Mouse (Mus musculus): ENCODE results near the gene Gna14. TPM values are rescaled to one million over a fixed set of nuclear protein-coding genes. Genes with fewer than 3 reads are reported as not detected.

Gene Gna14
- total and polyA plus RNA-seq, 3 experiments: not detected

GRCm38 (mm10) chr19:16623154-16623553, 187.6 kb downstream of the Gna14 start (continued):
- TF ChIP-seq POLR2AphosphoS5 (IDR thresholded peaks at IDR 0.05; ENCODE audit: borderline replicate concordance, low read depth, low read length) (no peak), E2F4 (IDR thresholded peaks at IDR 0.05; ENCODE audit: borderline replicate concordance, low read depth, low read length) (no peak), MEF2A (IDR thresholded peaks at IDR 0.05; ENCODE audit: extremely low read depth, insufficient replicate concordance, low read depth, low read length, poor library complexity, severe bottlenecking) (no peak), ZC3H11A (IDR thresholded peaks at IDR 0.05; ENCODE audit: low read depth, low read length) (no peak), MAFK (IDR thresholded peaks at IDR 0.05; ENCODE audit: borderline replicate concordance, low read depth, low read length) (no peak), CTCF (IDR thresholded peaks at IDR 0.05 in 2 of 3, conservative IDR thresholded peaks at IDR 0.05 in 1 of 3; ENCODE audit: control insufficient read depth in 1 of 3, insufficient read depth in 1 of 3, low read depth in 2 of 3, low read length in 3 of 3, poor library complexity in 1 of 3, severe bottlenecking in 1 of 3) (no peak), GATA1 (IDR thresholded peaks at IDR 0.05; ENCODE audit: low read depth, low read length) (peak; percentile 82), CHD1 (IDR thresholded peaks at IDR 0.05; ENCODE audit: low read depth, low read length) (no peak), RCOR1 (IDR thresholded peaks at IDR 0.05; ENCODE audit: low read depth, low read length) (peak; percentile 64), ELF1 (IDR thresholded peaks at IDR 0.05; ENCODE audit: low read depth, low read length) (no peak), TAL1 (IDR thresholded peaks at IDR 0.05; ENCODE audit: low read length) (peak; percentile 56), MAX (IDR thresholded peaks at IDR 0.05; ENCODE audit: low read length) (no peak), POLR2AphosphoS2 (IDR thresholded peaks at IDR 0.05; ENCODE audit: low read length) (no peak), NELFE (IDR thresholded peaks at IDR 0.05; ENCODE audit: low read depth, low read length) (no peak), UBTF (IDR thresholded peaks at IDR 0.05; ENCODE audit: borderline replicate concordance, insufficient read depth, low read depth, low read length) (no peak), GABPA (IDR thresholded peaks at IDR 0.05; ENCODE audit: low read depth, low read length) (no peak), ZKSCAN1 (IDR thresholded peaks at IDR 0.05; ENCODE audit: low read depth, low read length) (no peak), KAT2A (conservative IDR thresholded peaks at IDR 0.05; ENCODE audit: low read depth, low read length) (no peak), MAZ (IDR thresholded peaks at IDR 0.05; ENCODE audit: low read depth, low read length) (0 out of 2 replicates have a peak, but pooled peaks have one; percentile 36), SIN3A (IDR thresholded peaks at IDR 0.05; ENCODE audit: low read length) (no peak), MXI1 (IDR thresholded peaks at IDR 0.05; ENCODE audit: low read depth, low read length) (no peak)

GRCm38 (mm10) chr19:16624994-16625393, 189.4 kb downstream of the Gna14 start:
- Histone ChIP-seq H3K9ac (ENCODE audit: control insufficient read depth, low read depth, low read length, poor library complexity, severe bottlenecking) (peak overlapping the region; percentile 38), H3K79me2 (ENCODE audit: control insufficient read depth, insufficient read depth, low read length, poor library complexity) (no peaks in the 10 kb centered on the region), H3K36me3 (ENCODE audit: control insufficient read depth in 1 of 2, insufficient read depth in 2 of 2, low read length in 2 of 2) (peaks cover 2 to 36% of the 10 kb centered on the region in 2 experiments; a peak in 3 of 4 replicates), H3K4me1 (ENCODE audit: control insufficient read depth in 1 of 2, insufficient read depth in 2 of 2, low read length in 2 of 2) (peaks cover 18 to 25% of the 10 kb centered on the region in 2 experiments), H3K27me3 (ENCODE audit: control insufficient read depth in 1 of 2, insufficient read depth in 2 of 2, low read length in 2 of 2) (no peaks in the 10 kb centered on the region), H3K27ac (ENCODE audit: control insufficient read depth, low read depth, low read length) (peak overlapping the region; percentile 71), H3K4me3 (ENCODE audit: control insufficient read depth in 1 of 2, insufficient read depth in 1 of 2, low read depth in 2 of 2, low read length in 2 of 2) (peak overlapping the region in 1 of 2 experiments; percentile 18; a peak in 1 of 4 replicates), H3K9me3 (replicated peaks; ENCODE audit: insufficient read depth, low read length) (no peaks in the 10 kb centered on the region)
- DNase-seq (ENCODE audit: low read depth, low spot score): peak; percentile 60
- TF ChIP-seq CTCF (IDR thresholded peaks at IDR 0.05 in 2 of 3, conservative IDR thresholded peaks at IDR 0.05 in 1 of 3; ENCODE audit: control insufficient read depth in 1 of 3, insufficient read depth in 1 of 3, low read depth in 2 of 3, low read length in 3 of 3, poor library complexity in 1 of 3, severe bottlenecking in 1 of 3) (no peak), GATA1 (IDR thresholded peaks at IDR 0.05; ENCODE audit: low read depth, low read length) (peak; percentile 4; the same call in 1 of the 2 replicates), EP300 (IDR thresholded peaks at IDR 0.05; ENCODE audit: low read depth in 1 of 2, low read length in 2 of 2) (peak; percentile 26 to 72; a peak in 3 of 4 replicates), RCOR1 (IDR thresholded peaks at IDR 0.05; ENCODE audit: low read depth, low read length) (no peak), ETS1 (IDR thresholded peaks at IDR 0.05; ENCODE audit: low read depth, low read length) (peak; percentile 50; the same call in 1 of the 2 replicates), POLR2A (IDR thresholded peaks at IDR 0.05; ENCODE audit: control insufficient read depth in 1 of 2, insufficient read depth in 1 of 2, low read depth in 1 of 2, low read length in 2 of 2, poor library complexity in 1 of 2) (no peak), SIN3A (IDR thresholded peaks at IDR 0.05; ENCODE audit: low read length) (no peak; the same call in 1 of the 2 replicates), E2F4 (IDR thresholded peaks at IDR 0.05; ENCODE audit: borderline replicate concordance, low read depth, low read length) (no peak), USF2 (IDR thresholded peaks at IDR 0.05; ENCODE audit: borderline replicate concordance in 1 of 2, insufficient read depth in 1 of 2, low read depth in 1 of 2, low read length in 2 of 2) (no peak), CHD2 (IDR thresholded peaks at IDR 0.05; ENCODE audit: low read length) (no peak), TBP (IDR thresholded peaks at IDR 0.05; ENCODE audit: low read depth, low read length) (no peak), UBTF (IDR thresholded peaks at IDR 0.05; ENCODE audit: borderline replicate concordance, insufficient read depth, low read depth, low read length) (no peak), NRF1 (IDR thresholded peaks at IDR 0.05; ENCODE audit: insufficient read depth, low read depth, low read length, poor library complexity, severe bottlenecking) (no peak), ZNF384 (IDR thresholded peaks at IDR 0.05; ENCODE audit: low read depth, low read length) (no peak)
